Mouse (Mus musculus) embryonic fibroblast, embryonic 13.5 days (primary cell): ENCODE results near the gene Man2b2. TPM values are rescaled to one million over a fixed set of nuclear protein-coding genes. Genes with fewer than 3 reads are reported as not detected.

Source experiments
- H3K27ac ChIP-seq: 2 replicates; pipeline ENCODE4 v1.5.1; 2012; ENCODE audit warnings: low read length, control low read depth, inconsistent platforms; ENCODE audit not compliant: insufficient read depth
- H3K4me1 ChIP-seq: 2 replicates; pipeline ENCODE4 v1.6.1; 2011; ENCODE audit warnings: low read length; ENCODE audit not compliant: control insufficient read depth, insufficient read depth
- H3K4me3 ChIP-seq: 2 replicates; pipeline ENCODE4 v1.5.1; 2011; ENCODE audit warnings: mild to moderate bottlenecking, control low read depth, low read length; ENCODE audit not compliant: insufficient read depth
- CTCF ChIP-seq: IDR thresholded peaks from 2 replicates; pipeline ENCODE4 v1.5.1; 2011; ENCODE audit warnings: mild to moderate bottlenecking, control low read depth, low read length, moderate library complexity, borderline replicate concordance; ENCODE audit not compliant: insufficient read depth
- POLR2A ChIP-seq: IDR thresholded peaks from 2 replicates; pipeline ENCODE4 v1.6.1; 2011; ENCODE audit warnings: low read depth, mild to moderate bottlenecking, control low read depth, low read length, moderate library complexity
- polyA plus RNA-seq: library from polyadenylated mRNA; stranded (reverse); fragments of >200 nt; gene quantifications from 2 replicates; pipeline ENCODE4 v1.2.4, GENCODE M21; 2011; ENCODE audit warnings: low read depth; ENCODE audit not compliant: missing spikeins, insufficient read length

Man2b2 gene
- polyA plus RNA-seq, 1 experiment = 49.5 TPM

DNA sequence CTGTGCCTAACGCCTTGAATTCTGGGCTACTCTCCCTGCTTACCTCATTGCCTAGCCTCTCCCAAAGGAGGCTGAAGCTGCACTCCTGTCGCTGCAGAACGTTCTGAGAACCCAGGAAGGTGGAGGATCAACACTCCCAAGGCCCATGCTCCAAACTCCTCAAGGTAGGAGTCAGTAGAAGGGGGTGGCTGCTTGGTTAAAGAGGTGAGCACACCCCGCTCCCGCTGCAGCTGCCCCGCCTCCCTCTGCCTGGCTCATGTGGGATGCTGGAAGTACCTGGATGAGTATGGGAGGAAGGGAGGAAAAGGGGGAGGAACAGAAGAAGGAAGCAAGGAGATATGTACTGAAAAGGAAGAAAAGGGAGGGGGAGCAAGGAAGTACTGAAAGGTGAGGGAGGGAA lies 37.1 kb upstream of the Man2b2 start:
- TF ChIP-seq POLR2A (no peak), CTCF (no peak)

DNA sequence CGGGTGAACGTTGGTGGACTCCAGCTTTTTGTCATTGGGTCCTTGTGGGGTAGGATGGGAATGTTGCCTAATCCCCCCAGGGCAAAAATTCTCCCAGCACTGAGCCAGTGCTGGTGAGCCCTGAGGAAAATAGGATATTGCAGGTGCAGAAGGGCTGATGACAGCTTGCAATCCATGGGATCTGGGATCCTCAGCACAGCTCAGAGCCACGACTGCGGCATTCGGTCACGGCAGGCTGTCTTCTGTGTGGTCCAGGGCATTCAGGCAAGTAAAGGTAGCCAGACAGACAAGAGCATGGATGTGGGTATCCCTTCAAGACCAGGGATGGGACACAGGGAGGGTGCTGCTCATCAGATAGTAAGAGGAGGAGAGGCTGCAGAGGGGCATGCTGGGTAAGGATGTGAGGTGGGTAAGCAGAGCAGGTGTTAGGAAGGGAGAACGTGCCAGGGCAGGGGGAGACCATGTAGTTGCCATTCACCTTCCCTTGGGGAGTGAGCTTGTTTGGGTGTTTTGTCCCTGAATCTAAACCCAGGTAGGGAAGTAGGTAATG lies 36.3 kb upstream of the Man2b2 start:
- Histone ChIP-seq H3K27ac (no peak overlapping the region), H3K4me1 (no peaks in the 10 kb centered on the region)
- TF ChIP-seq POLR2A = no peak
- TF ChIP-seq CTCF = no peak

More for the DNA sequence above, 37.1 kb upstream of the Man2b2 start:
- H3K27ac ChIP-seq = no peak overlapping the region
- H3K4me1 ChIP-seq = no peaks in the 10 kb centered on the region
- H3K4me3 ChIP-seq = no peak overlapping the region

DNA sequence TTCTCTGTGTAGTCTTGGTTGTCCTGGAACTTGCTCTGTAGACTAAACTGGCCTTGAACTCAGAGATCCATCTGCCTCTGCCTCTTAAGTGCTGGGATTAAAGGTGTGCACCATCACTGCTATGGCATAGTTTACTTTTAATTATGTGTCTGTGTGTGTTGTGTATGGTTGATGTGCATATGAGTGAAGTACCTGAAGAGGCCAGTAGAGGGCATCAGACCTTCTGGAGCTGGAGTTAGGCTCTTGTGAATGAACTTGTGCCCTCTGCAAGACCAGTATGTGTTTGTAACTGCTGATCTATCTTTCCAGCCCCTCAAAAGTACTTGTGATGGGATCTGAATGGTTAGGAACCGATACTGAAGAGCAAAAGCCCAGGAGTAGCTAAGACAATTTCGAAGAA lies 30.6 kb upstream of the Man2b2 start:
- Histone ChIP-seq H3K4me1 (no peaks in the 10 kb centered on the region), H3K4me3 (no peak overlapping the region), H3K27ac (no peak overlapping the region)
- no peak for TF ChIP-seq POLR2A
- TF ChIP-seq CTCF = no peak

More for the DNA sequence above, 36.3 kb upstream of the Man2b2 start:
- no peak overlapping the region for H3K4me3 ChIP-seq

DNA sequence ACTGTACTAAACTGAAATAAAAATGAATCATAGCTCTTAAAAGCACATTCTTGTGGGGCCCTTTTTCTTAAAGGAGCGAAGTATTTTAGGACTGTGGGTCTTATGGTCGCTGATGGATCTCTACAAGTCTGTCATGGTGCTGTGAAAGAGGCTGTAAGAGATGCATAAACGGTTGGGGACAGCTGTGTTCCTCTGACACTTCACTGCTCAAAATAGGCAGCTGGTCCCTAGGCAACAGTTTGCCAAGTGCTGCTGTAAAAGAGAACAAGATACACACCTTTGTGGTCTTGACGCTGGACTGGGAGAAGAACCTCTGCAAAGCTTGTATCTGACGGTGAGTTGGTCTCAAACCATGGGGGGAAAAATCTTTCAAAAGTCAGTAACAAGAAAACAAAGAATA lies 27.1 kb upstream of the Man2b2 start:
- Histone ChIP-seq H3K4me1 (no peaks in the 10 kb centered on the region), H3K27ac (no peak overlapping the region), H3K4me3 (no peak overlapping the region)
- TF ChIP-seq CTCF (no peak), POLR2A (no peak)

DNA sequence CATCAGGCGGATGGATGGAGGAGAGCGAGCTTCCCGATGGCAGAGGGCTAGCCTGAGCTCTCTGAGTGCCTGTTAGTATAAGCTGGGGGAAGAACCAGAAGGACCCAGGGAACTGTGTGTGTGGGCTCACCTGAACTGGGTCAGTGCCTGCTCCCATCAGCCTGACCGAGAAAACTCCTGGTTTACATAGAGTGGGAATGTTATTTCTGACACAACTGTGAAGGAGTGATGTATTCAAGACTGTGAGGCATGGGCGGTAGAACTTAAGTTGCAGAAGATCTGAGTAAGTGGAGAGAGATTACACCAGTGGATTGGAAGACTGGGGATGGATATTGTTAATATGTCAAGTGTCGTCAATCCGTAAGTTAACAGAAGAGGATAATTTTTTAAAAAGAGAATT lies 26.1 kb upstream of the Man2b2 start:
- no peak overlapping the region for H3K27ac ChIP-seq
- H3K4me3 ChIP-seq = no peak overlapping the region
- H3K4me1 ChIP-seq = no peaks in the 10 kb centered on the region
- TF ChIP-seq CTCF = no peak
- no peak for TF ChIP-seq POLR2A

DNA sequence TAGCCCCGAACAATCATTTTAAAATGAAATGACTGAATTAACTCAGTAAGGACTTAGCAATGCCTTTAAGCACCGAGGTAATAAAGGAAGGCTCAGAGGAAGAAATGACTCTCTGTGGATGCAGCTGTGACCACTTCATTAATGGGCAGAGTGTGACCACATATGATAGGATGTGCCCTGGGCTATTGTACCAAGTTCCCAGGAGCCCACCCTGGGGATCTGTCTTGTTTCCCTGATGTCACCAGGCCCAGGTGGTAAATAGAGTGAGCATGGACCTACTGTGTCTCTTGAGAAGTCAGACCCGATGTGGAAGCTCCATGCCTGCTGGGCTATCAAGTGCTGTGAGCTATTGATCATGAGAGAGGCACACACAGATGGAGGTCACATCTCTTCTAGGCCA lies 24.7 kb upstream of the Man2b2 start:
- TF ChIP-seq POLR2A = no peak
- no peak for TF ChIP-seq CTCF
- Histone ChIP-seq H3K4me1 (no peaks in the 10 kb centered on the region), H3K4me3 (no peak overlapping the region), H3K27ac (no peak overlapping the region)

DNA sequence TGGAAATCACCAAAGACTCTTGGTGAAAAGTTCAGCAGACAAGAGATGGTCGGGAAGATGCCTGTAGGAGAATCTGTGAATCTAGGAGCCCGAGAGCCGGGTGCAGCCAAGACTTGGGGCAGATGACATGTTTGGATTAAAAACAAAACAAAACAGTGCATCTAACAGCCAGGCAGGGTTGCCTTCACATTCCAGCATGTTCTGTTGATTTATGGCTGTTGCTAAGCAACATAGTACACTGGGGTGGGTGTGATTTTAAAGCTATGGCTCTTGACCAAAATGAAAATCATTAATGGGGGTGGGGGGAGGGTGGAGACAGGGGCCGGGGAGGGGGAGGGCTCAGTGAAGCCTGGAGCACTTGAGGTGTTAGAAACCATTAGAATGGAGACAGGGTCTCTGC lies 21.1 kb upstream of the Man2b2 start:
- Histone ChIP-seq H3K4me3 (no peak overlapping the region), H3K27ac (no peak overlapping the region), H3K4me1 (no peaks in the 10 kb centered on the region)
- TF ChIP-seq CTCF (no peak), POLR2A (no peak)

DNA sequence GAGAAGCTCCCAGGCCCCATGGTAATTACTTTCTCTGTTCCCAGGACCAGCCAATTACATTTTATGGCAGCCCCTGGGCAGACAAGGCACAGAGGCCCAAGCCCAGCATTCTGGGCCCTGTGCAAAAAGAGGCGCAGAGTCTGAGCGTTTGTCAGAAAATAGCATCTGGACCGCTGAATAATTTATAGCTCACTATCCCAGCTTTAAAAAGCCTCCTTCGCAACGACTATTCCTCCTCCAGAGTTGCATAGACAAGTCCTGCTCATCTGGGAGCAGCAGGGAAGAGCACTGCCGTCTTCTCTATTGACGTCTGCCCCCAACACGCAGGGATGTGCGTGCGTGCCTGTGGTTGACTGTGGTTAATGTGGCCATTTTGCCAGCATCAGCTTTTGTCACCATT lies 14.0 kb upstream of the Man2b2 start:
- H3K27ac ChIP-seq = no peak overlapping the region
- H3K4me3 ChIP-seq = no peak overlapping the region
- TF ChIP-seq CTCF = no peak
- no peak for TF ChIP-seq POLR2A
- H3K4me1 ChIP-seq = peaks cover 3% of the 10 kb centered on the region; the same call in 1 of the 2 replicates

DNA sequence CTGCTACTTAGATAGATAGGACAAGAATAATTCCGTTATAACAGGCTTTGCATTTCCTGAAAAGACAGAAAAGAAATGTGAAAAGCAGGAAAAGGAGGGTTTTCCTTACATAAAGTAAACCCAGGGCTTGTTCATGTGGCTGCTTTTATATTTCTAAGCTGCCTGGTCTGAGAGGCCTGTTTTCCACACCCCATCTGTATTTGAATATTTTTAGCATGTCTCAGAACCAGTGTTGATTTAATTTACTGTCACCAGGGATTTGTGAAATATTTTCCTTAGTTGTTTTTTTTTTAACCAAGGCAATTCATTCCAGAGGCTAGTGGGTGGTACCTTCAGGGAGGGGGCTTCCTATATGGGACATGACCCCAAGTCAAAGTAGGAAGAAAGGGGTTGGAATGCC lies 11.2 kb upstream of the Man2b2 start:
- Histone ChIP-seq H3K4me3 (no peak overlapping the region), H3K4me1 (peaks cover 3% of the 10 kb centered on the region; the same call in 1 of the 2 replicates), H3K27ac (no peak overlapping the region)
- TF ChIP-seq CTCF = no peak
- no peak for TF ChIP-seq POLR2A

DNA sequence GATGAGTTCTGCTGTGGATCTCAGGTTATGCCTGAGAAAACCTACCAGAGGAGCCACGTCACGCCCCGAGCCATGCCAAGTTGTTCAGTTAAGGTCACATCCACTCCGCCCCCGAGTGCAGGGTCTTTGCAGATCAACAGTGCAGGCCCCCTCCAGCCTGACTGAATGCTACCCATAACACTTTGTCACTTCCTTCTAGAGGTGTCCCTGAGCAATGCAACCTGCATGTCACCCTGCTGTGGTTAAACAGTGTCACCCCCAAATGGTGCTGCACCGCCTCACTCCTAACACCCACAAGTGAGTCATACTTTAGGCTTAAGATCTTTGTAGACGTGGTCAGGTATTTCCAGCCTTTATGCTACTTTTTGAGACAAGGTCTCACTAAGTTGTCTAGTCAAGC lies 9.6 kb upstream of the Man2b2 start:
- Histone ChIP-seq H3K4me1 (peaks cover 3% of the 10 kb centered on the region; the same call in 1 of the 2 replicates), H3K4me3 (no peak overlapping the region), H3K27ac (no peak overlapping the region)
- TF ChIP-seq POLR2A (no peak), CTCF (no peak)

DNA sequence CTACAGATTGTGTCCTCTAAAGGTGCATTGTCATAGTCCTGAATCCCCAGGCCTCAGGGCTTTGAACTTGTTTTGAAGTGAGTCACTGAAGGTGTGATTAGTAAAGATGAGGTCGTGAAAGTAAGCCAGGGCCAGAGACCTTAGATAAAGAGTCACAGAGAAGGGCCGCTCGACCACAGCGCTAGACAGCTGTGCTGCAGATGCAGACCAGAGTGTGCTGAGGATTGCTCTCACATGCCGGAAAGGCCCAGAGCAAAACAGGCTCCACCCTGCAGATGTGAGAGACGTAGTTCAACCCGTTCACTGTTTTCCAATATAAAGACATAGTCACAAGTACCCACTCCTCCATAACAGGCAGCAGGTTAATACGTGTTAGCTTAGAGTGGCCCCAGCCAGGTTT lies 9.1 kb upstream of the Man2b2 start:
- Histone ChIP-seq H3K4me3 (no peak overlapping the region), H3K27ac (no peak overlapping the region), H3K4me1 (peaks cover 3% of the 10 kb centered on the region; the same call in 1 of the 2 replicates)
- TF ChIP-seq CTCF (no peak), POLR2A (no peak)
